Mouse (Mus musculus) brain, embryonic 18.5 days (tissue): ENCODE data around the gene Hist1h2ag.

Source experiments
- DNase-seq: peaks from one replicate; pipeline ENCODE4 v3.0.0-alpha.2; 2012; ENCODE audit warnings: low read depth, low spot score

Gene Hist1h2ag

DNA sequence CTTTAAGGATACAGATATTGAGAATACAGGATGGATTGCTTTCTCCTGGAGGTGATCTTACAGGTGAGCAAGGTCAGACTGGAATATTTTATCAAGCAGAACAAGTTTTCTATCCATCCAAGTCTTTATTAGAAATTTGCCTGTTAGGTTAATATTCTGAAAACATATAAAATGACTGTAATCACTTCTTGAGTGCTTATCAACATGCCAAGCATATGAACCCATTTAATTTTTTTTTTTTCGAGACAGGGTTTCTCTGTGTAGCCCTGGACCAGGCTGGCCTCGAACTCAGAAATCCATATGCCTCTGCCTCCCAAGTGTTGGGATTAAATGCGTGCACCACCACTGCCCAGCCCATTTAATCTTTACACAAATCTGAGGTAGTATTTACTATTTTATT, 5.8 kb downstream of the Hist1h2ag start:
- DNase-seq: no peak

DNA sequence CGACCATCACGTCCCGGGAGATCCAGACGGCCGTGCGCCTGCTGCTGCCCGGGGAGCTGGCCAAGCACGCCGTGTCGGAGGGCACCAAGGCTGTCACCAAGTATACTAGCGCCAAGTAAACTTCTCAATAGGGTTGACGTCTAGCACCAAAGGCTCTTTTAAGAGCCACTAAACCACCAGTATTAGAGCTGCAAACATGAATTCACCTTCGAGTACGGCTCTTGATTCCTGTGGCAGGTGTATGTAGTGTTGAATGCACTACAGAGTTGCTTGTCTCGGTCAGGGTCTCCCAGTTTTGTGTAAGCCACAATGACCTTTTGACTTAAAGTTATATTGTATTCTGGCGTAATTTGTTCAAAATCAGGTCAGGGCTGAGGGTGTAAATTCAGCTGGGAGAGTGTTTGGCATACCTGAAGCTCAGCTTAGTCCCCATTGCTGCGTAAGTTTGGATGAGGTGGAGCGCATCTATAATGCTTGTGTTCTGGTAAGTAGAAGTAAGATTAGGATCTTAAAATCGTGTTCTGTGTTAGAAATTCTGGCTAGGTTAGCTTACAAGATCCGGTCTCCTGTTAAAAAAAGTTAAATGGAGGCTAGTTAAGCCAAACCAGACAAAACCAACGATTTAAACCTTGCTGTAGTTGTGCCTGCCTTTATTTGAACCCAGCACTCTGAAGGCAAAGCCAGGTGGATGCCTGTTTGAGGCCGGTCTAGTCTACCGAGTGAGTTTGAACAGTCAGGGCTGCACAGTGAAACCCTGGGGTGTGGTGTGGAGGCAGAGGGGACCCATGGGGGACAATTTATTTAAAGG, 6.4 kb downstream of the Hist1h2ag start:
- no peak for DNase-seq

DNA sequence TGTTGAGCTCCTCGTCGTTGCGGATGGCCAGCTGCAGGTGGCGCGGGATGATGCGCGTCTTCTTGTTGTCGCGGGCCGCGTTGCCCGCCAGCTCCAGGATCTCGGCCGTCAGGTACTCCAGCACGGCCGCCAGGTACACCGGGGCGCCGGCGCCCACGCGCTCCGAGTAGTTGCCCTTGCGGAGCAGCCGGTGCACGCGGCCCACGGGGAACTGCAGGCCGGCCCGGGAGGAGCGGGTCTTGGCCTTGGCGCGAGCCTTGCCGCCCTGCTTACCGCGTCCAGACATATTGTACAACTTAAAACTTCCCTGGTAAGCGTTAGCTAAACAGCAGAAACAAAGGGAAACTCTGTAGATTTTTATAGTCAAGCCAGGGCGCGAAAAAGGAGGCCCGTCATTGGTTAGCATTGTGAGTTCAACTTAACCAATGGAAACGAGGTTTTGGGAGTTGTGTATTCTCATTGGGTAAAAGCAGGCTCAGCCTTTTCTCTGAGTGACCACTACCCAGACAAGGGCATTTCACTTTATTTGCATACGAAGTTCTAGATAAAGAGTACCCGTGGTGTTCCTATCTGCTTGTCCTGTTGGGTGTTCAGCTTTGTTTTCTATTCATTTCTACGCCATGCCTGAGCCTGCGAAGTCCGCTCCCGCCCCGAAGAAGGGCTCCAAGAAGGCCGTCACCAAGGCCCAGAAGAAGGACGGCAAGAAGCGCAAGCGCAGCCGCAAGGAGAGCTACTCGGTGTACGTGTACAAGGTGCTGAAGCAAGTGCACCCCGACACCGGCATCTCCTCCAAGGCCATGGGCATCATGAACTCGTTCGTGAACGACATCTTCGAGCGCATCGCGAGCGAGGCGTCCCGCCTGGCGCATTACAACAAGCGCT, 7.2 kb downstream of the Hist1h2ag start, which contains the start of the genes Hist1h2ah and Hist1h2bk:
Hist1h2ah (minus strand) TSS at position 302 of the 882 bp plus-strand sequence.
Hist1h2bk (plus strand) TSS at position 604 of the 882 bp plus-strand sequence.
- peak; percentile 94 for DNase-seq

DNA sequence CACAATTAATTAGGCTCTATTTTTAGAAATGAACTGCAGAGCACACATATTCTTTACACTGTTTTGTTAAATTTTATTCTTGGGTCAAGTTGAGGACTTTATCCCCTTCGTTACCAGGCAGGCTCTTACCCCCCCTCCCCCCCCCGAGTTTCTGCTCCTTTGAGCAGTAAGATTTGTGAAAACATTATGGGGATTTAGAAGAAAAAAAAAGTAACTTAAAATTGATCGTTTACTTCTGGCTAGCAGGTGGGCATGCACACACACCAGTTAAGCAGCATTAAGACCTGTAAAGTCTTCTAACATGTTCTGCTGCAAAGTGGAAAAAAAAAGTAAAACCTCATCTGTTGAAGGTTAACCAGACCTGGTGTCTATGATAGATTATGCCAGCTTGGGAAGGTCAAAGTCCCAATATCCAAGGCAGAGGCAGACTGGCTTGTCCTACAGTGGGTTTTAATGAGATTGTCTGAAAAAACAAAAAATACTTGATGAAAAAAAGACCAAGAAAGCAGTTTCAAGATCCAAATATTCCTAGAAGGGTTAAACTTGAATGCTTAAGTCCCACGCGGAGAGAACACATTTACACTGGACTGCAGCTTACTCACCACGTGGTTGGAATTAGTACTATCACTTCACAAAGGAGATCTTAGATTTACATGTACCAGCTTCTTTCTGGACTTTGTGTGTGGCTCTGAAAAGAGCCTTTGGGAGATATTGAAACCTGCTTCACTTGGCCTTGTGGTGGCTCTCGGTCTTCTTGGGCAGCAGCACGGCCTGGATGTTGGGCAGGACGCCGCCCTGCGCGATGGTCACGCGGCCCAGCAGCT, 8.1 kb downstream of the Hist1h2ag start:
- no peak for DNase-seq

DNA sequence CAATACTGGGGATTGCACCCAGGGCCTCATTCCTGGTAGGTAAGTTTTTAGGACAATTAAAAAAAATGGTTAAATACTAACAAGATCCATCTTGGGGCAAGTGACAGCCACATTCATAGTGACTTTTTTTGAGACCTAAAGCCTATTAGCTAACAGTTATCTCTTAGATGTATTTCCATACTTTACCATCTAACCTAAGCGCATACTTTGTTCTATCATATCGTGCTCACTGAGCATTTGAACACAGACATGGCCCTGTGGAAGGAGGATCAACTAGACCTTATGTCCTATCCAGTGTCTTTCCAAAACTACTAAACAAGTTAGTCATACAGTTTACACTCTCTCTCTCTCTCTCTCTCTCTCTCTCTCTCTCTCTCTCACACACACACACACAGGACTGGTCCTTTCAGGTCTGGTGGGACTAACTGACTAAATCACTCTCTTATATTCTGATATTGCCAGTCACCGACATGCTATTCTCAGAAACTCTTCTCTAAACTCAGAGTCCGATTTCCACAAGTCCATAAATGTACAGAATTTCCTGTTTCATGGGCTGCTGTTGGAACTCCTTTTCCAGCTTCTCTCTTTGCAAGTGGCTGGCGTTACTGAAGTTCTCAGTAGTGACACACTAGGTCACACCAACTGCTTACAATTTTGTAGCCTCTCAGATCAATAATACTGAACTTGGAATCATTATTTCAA, 8.9 kb downstream of the Hist1h2ag start:
- DNase-seq: no peak

DNA sequence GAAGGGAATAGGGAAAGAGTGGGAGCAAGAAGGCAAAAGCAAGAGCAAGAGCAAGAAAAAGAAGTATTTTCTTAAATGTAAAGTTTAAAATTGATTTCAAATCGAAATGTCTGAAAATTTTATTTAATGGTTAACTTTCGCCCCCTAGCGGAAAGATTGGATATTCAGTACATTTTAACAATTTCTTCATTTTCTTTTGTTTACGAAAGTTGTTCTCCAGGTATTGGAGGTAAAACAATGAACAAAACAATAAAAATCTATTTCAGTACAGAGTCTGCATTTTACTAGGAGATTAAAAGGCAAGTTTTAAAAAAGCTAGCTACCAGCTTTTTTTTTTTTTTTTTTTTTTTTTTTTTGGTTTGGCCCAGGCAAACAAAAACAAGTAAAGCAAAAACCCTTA, 12.3 kb downstream of the Hist1h2ag start:
- DNase-seq: no peak

DNA sequence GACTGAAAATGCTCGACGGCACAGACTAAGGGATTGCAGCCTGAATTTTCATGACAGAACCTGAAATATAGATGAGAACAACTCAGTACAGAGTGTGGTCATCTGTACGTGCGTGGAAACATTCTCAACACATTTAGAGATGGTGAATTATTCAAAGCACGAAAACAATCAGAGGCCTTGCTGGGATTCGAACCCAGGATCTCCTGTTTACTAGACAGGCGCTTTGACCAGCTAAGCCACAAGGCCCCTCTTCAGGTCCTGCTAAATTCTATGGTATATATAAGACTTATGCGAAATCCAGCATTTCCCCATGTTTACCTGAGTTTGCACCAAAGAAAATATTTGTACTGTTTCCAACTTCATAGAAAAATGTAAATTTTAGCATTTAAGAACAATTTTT, 12.8 kb downstream of the Hist1h2ag start:
- DNase-seq: no peak

DNA sequence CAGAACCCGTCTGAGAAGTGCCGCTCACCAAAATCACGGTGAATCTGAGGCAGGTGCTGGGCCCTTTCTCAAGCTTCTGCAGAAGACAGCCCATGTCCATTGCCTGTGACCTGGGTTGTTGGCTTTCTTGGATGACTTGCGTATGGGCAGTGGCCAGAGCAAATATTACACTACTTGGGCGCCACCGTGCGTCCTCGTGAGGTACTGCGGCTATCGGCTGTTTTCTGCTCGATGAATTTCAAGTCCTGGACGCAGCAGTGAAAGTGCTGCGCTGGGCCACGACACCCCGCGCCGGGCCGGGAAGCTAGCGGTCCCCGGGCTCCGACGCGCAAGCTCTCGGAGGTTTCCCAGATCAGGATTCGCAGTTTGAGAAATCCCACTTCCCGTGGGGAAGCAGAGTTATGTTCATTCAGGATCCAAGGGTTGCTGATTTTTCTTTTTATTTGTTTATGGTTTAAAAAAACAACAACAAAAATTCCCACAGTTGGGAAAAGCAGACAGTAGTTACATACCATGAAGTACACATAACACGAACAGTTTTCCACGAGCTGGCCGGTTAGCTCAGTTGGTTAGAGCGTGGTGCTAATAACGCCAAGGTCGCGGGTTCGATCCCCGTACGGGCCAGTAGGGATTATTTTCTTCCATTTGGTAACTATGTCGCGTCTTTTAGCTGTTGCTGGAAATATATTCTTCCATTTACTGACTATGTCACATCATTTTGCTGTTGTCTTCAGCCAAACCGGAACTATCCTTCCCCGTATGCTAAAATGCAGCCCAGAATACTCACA, 13.9 kb downstream of the Hist1h2ag start:
- no peak for DNase-seq

DNA sequence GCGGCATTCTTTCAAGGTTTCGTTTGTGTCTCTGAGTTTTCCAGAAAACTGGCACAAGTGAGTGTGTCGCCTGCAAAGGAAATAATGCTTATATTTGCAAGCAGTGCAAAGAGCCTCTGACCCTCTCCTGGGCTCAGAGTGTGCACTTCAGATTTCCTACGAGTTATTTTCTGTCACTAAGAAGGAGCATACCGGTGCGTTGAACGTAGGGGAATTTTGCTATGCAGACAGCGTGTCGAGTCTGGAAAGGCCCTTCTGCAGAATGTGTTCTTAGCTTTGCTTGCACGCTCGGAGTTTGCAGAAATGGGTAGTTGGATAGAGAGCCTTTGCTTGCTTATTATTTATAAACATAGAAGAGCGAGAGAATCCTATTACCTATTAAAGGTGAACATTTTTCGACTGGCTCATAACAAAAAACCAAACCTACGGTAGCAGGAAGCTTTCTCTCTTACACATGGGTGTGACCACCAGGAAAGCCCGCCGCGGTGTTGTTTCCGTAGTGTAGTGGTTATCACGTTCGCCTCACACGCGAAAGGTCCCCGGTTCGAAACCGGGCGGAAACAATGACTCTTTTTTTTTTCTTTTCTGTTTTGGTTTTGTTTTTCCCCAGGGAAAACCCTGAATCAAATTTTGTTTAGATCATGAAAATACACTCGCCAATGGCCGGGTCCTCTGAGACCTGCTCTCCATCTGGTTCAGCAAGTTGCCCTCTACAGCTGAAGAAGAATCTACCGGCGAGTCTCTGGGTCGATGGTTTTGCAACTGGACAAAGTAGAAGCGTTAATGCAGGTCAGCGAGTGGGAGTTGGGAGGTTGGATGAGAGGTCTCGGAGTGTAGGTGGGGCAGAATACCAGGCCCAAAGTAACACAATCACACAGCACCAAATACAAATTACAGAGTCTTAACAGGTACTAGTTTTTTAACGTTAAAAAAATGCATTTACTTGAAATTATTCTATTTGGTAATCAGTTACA, 16.4 kb downstream of the Hist1h2ag start:
- DNase-seq: no peak

DNA sequence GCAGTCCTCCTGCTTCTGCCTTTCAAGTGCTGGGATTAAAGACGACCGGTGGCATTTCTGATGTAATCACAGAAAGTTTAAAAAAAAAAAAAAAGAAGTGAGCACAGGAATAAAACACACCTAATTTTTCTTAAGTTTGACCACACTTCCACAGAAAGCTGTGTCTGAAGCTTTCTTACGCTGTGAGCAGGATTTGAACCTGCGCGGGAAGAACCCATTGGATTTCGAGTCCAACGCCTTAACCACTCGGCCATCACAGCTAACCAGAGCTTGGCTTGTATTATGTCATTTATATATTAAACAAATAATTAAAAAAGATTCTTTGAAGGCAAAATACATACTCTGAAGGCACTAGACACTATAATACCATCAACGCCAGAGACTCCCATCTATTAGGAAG, 20.5 kb downstream of the Hist1h2ag start:
- DNase-seq: no peak

DNA sequence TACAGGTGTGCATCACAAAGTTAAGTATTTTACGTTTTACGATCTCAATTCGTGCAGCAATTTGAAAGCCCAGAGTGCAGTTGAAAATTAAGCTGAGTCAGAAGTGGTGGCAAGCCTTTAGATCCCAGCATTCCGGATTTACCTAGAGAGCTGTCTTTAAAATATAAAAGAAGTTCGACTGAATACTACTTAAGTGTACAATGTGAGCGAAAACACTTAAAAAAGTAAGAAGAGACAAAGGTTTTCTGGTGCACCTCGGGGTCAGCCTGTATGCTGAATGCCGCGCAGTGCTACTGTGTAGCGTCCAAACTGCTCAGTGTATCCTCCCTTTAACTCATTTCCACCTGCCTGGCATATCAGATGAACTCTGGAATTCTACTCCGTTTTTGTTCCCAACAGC, 21.2 kb downstream of the Hist1h2ag start:
- no peak for DNase-seq

DNA sequence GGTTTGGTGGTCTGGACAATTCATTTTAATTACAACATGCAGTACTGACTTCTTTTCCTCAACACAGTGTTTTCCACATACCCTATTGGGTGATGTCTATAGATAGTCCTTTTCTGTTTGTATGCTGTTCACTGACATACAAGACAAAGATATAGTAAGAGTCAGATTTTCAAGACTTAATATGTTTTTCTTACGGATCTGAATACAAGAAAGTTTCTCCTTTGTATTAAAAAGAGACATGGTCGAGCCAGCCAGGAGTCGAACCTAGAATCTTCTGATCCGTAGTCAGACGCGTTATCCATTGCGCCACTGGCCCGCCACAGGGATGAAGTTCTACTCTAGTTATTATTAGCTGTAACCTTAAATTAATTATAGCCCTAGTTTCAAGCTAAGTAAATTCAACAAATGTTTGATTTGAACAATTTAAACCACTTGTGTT, 21.8 kb downstream of the Hist1h2ag start:
- no peak for DNase-seq

DNA sequence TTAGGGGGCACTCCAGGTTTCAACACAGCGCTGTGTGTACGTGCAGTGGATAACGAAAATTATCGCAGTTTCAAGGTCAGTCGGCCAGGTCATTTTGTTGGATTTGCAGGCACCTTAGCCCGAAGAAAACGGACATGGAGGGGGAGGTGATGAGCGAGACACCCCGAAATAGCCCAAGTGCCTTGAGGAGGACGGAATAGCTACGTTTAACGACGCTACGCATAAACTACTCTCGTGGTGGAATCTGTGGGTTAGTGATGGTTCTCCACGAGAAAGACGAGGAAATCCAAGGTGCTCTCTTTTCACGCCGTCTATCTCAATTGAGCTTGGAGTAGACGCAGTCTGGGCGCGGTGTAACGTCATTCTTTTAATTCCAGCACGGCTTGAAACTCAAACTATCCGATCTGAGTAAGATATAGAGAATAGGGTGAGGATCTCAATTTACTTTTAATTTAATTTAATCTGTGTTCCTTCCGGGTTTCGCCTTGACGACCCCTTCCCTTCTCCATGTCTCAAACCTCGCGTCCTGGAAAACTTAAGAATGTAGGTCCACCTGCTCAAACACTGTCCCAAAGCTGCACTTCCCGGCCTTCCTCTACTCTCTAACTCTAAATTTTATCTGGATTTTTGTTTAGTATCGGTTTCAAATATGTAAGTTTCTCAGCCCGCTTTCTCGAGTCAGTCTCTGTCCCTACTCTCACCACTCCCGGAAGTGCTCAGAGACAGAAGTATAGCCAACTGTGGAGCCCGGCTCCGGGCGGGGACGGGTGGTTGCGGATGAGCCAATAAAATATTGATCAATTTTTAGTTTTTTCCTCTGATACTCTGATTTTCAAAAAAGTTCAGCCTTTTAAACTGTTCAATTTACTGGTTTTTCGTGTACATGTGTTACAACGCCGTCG, 22.6 kb downstream of the Hist1h2ag start:
- no peak for DNase-seq

DNA sequence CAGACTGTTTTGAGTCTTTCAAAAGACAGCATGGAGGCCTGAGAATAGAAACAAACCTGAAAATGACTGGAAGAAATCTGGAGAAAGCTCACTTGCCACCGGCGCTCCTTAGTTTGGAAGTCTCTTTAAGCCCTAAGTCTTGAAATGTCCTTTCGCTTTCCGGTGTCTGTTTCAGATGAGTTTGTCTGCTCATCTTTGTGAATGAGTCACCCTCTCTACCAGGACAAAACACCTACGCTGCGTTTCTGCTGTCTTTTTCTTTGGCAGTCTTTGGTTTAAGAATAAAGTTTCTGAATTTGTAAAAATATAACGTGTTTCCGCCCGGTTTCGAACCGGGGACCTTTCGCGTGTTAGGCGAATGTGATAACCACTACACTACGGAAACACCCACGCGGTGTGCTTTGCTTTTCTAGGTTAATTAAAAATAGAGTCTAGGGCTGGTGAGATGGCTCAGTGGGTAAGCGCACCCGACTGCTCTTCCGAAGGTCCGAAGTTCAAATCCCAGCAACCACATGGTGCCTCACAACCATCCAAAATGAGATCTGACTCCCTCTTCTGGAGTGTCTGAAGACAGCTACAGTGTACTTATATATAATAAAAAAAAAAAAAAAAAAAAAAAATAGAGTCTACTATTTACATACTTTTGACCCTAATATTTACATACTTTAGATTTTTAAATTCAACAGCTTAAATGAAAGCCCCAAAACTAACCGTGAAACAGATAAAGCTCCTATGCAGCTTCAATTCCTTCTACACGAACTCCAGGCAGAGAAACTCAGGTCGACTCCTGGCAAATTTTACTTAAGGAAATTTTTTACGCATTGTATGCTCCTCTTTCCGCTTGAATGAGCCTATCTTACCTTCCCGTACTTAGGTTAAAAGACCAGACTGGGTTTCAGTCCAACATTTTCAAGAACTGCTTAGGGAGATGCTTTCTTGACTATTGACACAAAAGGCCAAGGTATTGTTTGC, 27.0 kb downstream of the Hist1h2ag start:
- DNase-seq: no peak

DNA sequence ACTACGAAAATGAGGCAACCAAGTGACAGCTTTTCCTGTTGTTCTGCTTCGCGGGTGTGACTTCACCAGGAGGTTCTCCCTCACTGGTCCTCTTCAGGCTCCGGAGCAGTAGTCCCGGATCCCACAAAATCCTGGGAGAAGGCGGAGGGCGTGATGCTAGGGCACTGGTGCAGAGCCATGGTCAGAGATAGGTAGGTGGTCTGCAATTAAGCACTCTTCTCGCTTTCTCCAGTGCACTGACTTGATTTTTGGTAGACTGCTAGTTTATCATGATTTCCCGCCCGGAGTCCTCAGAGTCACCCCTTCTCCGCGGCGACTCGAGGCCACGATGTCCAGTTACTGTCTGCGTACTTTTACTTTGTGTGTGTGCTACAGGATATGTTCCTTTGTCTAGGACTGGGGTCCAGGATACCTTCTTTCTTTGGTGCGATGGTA, 28.3 kb downstream of the Hist1h2ag start:
- no peak for DNase-seq

DNA sequence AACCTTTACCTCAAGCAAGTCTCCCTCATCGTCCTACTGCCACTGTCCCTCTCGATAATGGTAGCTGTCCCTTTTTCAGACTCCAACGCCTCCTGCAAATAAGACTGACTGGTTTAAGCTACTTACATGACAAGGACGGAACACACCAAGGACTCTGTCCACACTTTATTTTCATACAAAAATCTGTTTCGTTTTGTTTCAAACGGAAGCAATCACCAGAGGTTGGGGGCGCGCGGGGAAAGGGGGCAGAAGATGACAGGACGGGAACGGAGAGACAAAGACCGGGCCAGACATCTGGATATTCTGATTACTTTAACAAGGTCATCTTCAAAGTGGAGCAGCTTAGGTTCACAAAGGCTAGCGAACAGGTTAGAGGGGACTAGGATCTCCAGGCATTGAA, 29.0 kb downstream of the Hist1h2ag start:
- DNase-seq: no peak

DNA sequence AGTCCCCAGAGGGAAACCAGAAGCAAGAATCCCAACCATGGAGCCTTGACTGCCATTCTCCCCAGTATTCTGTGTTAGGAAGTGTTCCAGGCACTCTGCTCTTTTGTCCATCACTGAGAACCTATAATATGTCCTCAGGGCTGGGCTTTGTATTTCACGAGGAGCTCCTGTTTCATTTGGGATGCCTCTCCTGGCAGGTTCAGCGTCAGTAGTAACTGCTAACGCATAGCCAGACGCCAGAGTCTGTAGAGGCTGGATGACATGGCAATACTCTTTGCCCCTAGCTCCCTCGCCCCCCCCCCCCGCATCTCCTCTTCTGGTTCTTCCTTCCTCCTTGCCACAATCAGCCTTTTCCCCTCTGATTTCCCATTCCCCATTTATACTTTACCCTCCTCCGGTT, 33.1 kb downstream of the Hist1h2ag start, which contains the start of gene Prss16:
Prss16 (minus strand) TSS at position 101 of the 400 bp plus-strand sequence.
- DNase-seq: no peak
